Mouse (Mus musculus) left cerebral cortex, adult 8-10 months (tissue): ENCODE results near the gene Krt15. TPM values are rescaled to one million over a fixed set of nuclear protein-coding genes. Genes with fewer than 3 reads are reported as not detected.
A peak's percentile ranks its signal among the peaks of the same experiment; 100 is the strongest.

Experiments
- DNase-seq, 2 experiments: peaks; one replicate each; pipeline ENCODE4 v3.0.0; 2022; ENCODE audit warnings: low spot score in 2 of 2
- total RNA-seq, 4 experiments: library from RNA; stranded (reverse); gene quantifications; 2 replicates each; pipeline ENCODE4 v1.2.4; 2022

The Krt15 gene
- total RNA-seq = not detected

- DNase-seq = no peak
Measured at GRCm38 (mm10) chr11:100135731-100136130, at the start of gene Krt15. Krt15 (minus strand) TSS chr11:100135928.

GRCm38 (mm10) chr11:100181725-100182124, 46.0 kb upstream of the Krt15 start:
- DNase-seq = no peak

GRCm38 (mm10) chr11:100179260-100179659, 43.5 kb upstream of the Krt15 start:
- DNase-seq = no peak

GRCm38 (mm10) chr11:100178307-100178706, 42.6 kb upstream of the Krt15 start:
- no peak for DNase-seq

- DNase-seq = no peak
Measured at GRCm38 (mm10) chr11:100176791-100177190, 41.1 kb upstream of the Krt15 start.

- peak; percentile 38 to 68 for DNase-seq
Measured at GRCm38 (mm10) chr11:100168765-100169762, 33.3 kb upstream of the Krt15 start.

GRCm38 (mm10) chr11:100168071-100168470, 32.3 kb upstream of the Krt15 start:
- DNase-seq = no peak

GRCm38 (mm10) chr11:100164392-100164791, 28.7 kb upstream of the Krt15 start:
- no peak for DNase-seq

GRCm38 (mm10) chr11:100157908-100158477, 22.3 kb upstream of the Krt15 start:
- no peak for DNase-seq

- no peak for DNase-seq
Measured at GRCm38 (mm10) chr11:100157331-100157730, 21.6 kb upstream of the Krt15 start.

- DNase-seq = no peak
Measured at GRCm38 (mm10) chr11:100155497-100156255, 19.9 kb upstream of the Krt15 start.

GRCm38 (mm10) chr11:100148615-100149330, 13.0 kb upstream of the Krt15 start, which contains the start of gene Krt19:
Krt19 (minus strand) TSS chr11:100148665.
- no peak for DNase-seq

GRCm38 (mm10) chr11:100147566-100148353, 12.0 kb upstream of the Krt15 start:
- DNase-seq = no peak

- no peak for DNase-seq
Measured at GRCm38 (mm10) chr11:100145858-100146560, 10.3 kb upstream of the Krt15 start.

- DNase-seq = no peak
Measured at GRCm38 (mm10) chr11:100145104-100145503, 9.4 kb upstream of the Krt15 start.

- DNase-seq = no peak
Measured at GRCm38 (mm10) chr11:100140966-100141365, 5.2 kb upstream of the Krt15 start.

- no peak for DNase-seq
Measured at GRCm38 (mm10) chr11:100139391-100139790, 3.7 kb upstream of the Krt15 start.

GRCm38 (mm10) chr11:100138809-100139208, 3.1 kb upstream of the Krt15 start:
- no peak for DNase-seq

- DNase-seq = no peak
Measured at GRCm38 (mm10) chr11:100137693-100138092, 2.0 kb upstream of the Krt15 start.

- no peak for DNase-seq
Measured at GRCm38 (mm10) chr11:100136559-100136958, 831 bp upstream of the Krt15 start.
